23 mouse cellular contexts compared by ENCODE assay signal in genomic region chr17:89737418-89737817, GRCm38 (mm10).
DNase-seq lines count a peak whose midpoint lies in the region; ATAC-seq and TF ChIP-seq lines count a peak whose summit lies in the region.
"Had no signal": no experiment of that assay in that cellular context is flagged by ENCODE, and none has a peak within 500 bp of the region (broad histone marks: within the 10 kb centered on the region; RNA-seq: fewer than 3 reads in every experiment).

No protein-coding gene starts in this region.

- no peak overlapping the region for H3K4me3 ChIP-seq in kidney, postnatal 0 days (replicated peaks; ENCODE audit: low read depth, low read length)
- no peak overlapping the region for H3K4me3 ChIP-seq in kidney, embryonic 16.5 days (ENCODE audit: low read length)
- no peak overlapping the region for H3K4me3 ChIP-seq in forebrain, embryonic 16.5 days (replicated peaks; ENCODE audit: low read length)
- H3K4me3 ChIP-seq: kidney, embryonic 15.5 days; limb, embryonic 12.5 days; megakaryocyte, embryonic 14.5 days; stomach, embryonic 15.5 days had no signal

- WGBS in kidney, postnatal 0 days = 82% methylated on average over 1 of the region's 1 CpGs
- WGBS in kidney, embryonic 16.5 days = 94% methylated on average over 1 of the region's 1 CpGs
- WGBS in forebrain, embryonic 16.5 days = 85% methylated on average over 1 of the region's 1 CpGs

- peak; percentile 51 for TF ChIP-seq CTCF in kidney, postnatal 0 days (IDR thresholded peaks at IDR 0.05; ENCODE audit: low read depth)

- H3K9ac ChIP-seq in kidney, postnatal 0 days (ENCODE audit: low read depth, low read length) = no peak overlapping the region
- no peak overlapping the region for H3K9ac ChIP-seq in kidney, embryonic 16.5 days (replicated peaks; ENCODE audit: low read length)
- H3K9ac ChIP-seq in forebrain, embryonic 16.5 days (replicated peaks; ENCODE audit: low read depth, low read length) = no peak overlapping the region
- H3K9ac ChIP-seq: kidney, embryonic 15.5 days; limb, embryonic 12.5 days; liver, postnatal 0 days; stomach, embryonic 15.5 days had no signal

- H3K27ac ChIP-seq in kidney, postnatal 0 days = no peak overlapping the region
- H3K27ac ChIP-seq in kidney, embryonic 16.5 days (ENCODE audit: low read length) = no peak overlapping the region
- H3K27ac ChIP-seq in forebrain, embryonic 16.5 days (ENCODE audit: low read length) = no peak overlapping the region
- H3K27ac ChIP-seq: kidney, embryonic 15.5 days; limb, embryonic 12.5 days; stomach, embryonic 15.5 days had no signal

- H3K4me1 ChIP-seq in kidney, postnatal 0 days (replicated peaks; ENCODE audit: insufficient read depth, low read length) = no peaks in the 10 kb centered on the region
- H3K4me1 ChIP-seq in kidney, embryonic 16.5 days (ENCODE audit: insufficient read depth, low read length) = no peaks in the 10 kb centered on the region
- no peaks in the 10 kb centered on the region for H3K4me1 ChIP-seq in forebrain, embryonic 16.5 days (replicated peaks; ENCODE audit: control insufficient read depth, insufficient read depth, low read length)
- H3K4me1 ChIP-seq: kidney, embryonic 15.5 days; limb, embryonic 12.5 days; megakaryocyte, embryonic 14.5 days; stomach, embryonic 15.5 days had no signal

- H3K36me3 ChIP-seq in kidney, postnatal 0 days (ENCODE audit: insufficient read depth, low read length) = no peaks in the 10 kb centered on the region
- no peaks in the 10 kb centered on the region for H3K36me3 ChIP-seq in kidney, embryonic 16.5 days (ENCODE audit: insufficient read depth, low read length)
- no peaks in the 10 kb centered on the region for H3K36me3 ChIP-seq in forebrain, embryonic 16.5 days (ENCODE audit: control insufficient read depth, insufficient read depth)
- H3K36me3 ChIP-seq: kidney, embryonic 15.5 days; limb, embryonic 12.5 days; stomach, embryonic 15.5 days had no signal

- no peak overlapping the region for H3K4me2 ChIP-seq in kidney, postnatal 0 days (ENCODE audit: low read length)
- H3K4me2 ChIP-seq in kidney, embryonic 16.5 days (replicated peaks; ENCODE audit: low read depth, low read length) = no peak overlapping the region
- H3K4me2 ChIP-seq in forebrain, embryonic 16.5 days (ENCODE audit: low read length) = no peak overlapping the region
- H3K4me2 ChIP-seq: heart, embryonic 11.5 days; kidney, embryonic 15.5 days; limb, embryonic 12.5 days; liver, embryonic 11.5 days; stomach, embryonic 15.5 days had no signal

- DNase-seq in cerebellum, adult 9-10 months = peak; percentile 15
- DNase-seq in cerebellum, adult 18-20 months = no peak
- peak; percentile 31 for DNase-seq in kidney, postnatal 0 days (ENCODE audit: low spot score)
- peak; percentile 13 for DNase-seq in 416B (ENCODE audit: low read depth)
- DNase-seq: adrenal gland, postnatal 14 days; cerebellum, adult 11 months; cerebellum, postnatal 14 days; kidney, adult 11 months; liver, postnatal 0 days; lung, postnatal 14 days; thymus, adult 18-20 months; thymus, postnatal 36 days had no signal

- no peak for ATAC-seq in kidney, postnatal 0 days (replicated peaks; ENCODE audit: low FRiP score, low read depth)
- ATAC-seq in kidney, embryonic 16.5 days (ENCODE audit: low FRiP score, low TSS enrichment) = no peak
- peak; percentile 12; the same call in 1 of the 2 replicates for ATAC-seq in forebrain, embryonic 16.5 days
- ATAC-seq in erythroblast, adult 5-6 weeks (replicated peaks; ENCODE audit: low FRiP score, poor library complexity, severe bottlenecking) = no peak
- ATAC-seq: hindbrain, embryonic 16.5 days; liver, postnatal 0 days; midbrain, embryonic 16.5 days had no signal

- no peaks in the 10 kb centered on the region for H3K9me3 ChIP-seq in kidney, postnatal 0 days (replicated peaks; ENCODE audit: low read length)
- no peaks in the 10 kb centered on the region for H3K9me3 ChIP-seq in kidney, embryonic 16.5 days (ENCODE audit: low read length)
- H3K9me3 ChIP-seq in forebrain, embryonic 16.5 days (ENCODE audit: control insufficient read depth, low read length) = no peaks in the 10 kb centered on the region
- H3K9me3 ChIP-seq: kidney, embryonic 15.5 days; limb, embryonic 12.5 days; megakaryocyte, embryonic 14.5 days; stomach, embryonic 15.5 days had no signal

- H3K27me3 ChIP-seq in kidney, postnatal 0 days (ENCODE audit: insufficient read depth, low read length) = no peaks in the 10 kb centered on the region
- no peaks in the 10 kb centered on the region for H3K27me3 ChIP-seq in kidney, embryonic 16.5 days (ENCODE audit: insufficient read depth, low read length)
- H3K27me3 ChIP-seq in forebrain, embryonic 16.5 days (replicated peaks; ENCODE audit: control insufficient read depth, insufficient read depth, low read length) = no peaks in the 10 kb centered on the region
- H3K27me3 ChIP-seq: kidney, embryonic 15.5 days; limb, embryonic 12.5 days; megakaryocyte, embryonic 14.5 days; stomach, embryonic 15.5 days had no signal

Comparison
In these comparisons a context has a peak if more than half of its experiments do, and no peak if none do; other contexts are left out.
1. DNase-seq: peak in cerebellum, adult 9-10 months (single experiment), kidney, postnatal 0 days (single experiment) and 416B (single experiment); none in cerebellum, adult 18-20 months (0 of 2).